Mouse (Mus musculus): ENCODE data around the gene Ccdc105. TPM values are rescaled to one million over a fixed set of nuclear protein-coding genes. Genes with fewer than 3 reads are reported as not detected.

Gene Ccdc105
- polyA plus RNA-seq (2012; rRNA removed): not detected in 2 replicates

DNA sequence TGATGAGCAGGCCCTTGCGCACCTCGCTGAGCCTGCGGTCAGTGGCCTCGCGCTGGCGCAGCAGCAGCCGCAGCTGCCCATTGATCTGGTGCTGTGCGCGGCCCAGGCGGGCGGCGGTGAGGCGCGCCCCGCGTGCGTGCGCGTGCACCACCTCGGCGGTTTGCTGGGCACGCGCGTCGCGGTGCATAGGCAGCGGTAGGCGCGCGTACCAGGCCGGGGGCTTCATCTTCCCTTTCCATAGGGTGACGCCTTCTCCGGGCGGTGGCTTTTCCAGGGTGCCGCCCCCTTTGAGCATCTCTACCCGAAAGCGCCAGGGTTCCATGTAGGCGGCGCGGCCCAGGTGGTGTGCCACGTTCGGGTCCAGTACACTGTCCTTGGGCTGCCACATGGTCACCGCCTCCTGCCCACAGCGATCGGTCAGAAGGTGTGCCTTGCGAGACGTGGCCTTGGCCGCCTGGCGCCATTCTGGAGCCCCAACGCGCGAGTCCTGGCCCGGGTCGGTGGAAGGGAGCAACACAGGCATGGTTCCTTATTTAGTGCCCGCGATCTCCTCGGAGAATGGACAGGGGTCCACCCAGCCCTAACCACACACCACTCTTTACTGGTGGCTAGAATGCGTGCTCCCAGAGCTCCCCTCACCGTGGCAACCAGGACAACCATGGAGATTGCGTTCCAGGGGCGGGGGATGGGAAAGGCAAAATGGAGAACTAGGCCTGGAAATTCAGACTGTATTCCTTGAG is at the start of gene Ccdc105:
Gene Ccdc105, minus strand, starts transcription at position 614 of the 740 bp plus-strand sequence.
- Histone ChIP-seq H3K4me1 (ENCODE audit: control insufficient read depth, insufficient read depth, low read length) (no peaks in the 10 kb centered on the region), H3K27me3 (replicated peaks; ENCODE audit: control insufficient read depth, insufficient read depth, low read length) (no peaks in the 10 kb centered on the region), H3K36me3 (ENCODE audit: control insufficient read depth, insufficient read depth, low read length) (no peaks in the 10 kb centered on the region), H3K27ac (ENCODE audit: insufficient read depth, low read depth, low read length) (no peak within 1 kb of the TSS), H3K4me3 (ENCODE audit: insufficient read depth, low read depth, low read length) (peak within 1 kb of the TSS; percentile 32)
- peak; percentile 2 for DNase-seq
- TF ChIP-seq CTCF (conservative IDR thresholded peaks at IDR 0.05; ENCODE audit: insufficient read depth, insufficient read length, low read depth, low read length) (no peak), POLR2A (IDR thresholded peaks at IDR 0.05; ENCODE audit: low read depth, low read length) (no peak)
- 3% methylated on average over 61 of the region's 61 CpGs for WGBS

DNA sequence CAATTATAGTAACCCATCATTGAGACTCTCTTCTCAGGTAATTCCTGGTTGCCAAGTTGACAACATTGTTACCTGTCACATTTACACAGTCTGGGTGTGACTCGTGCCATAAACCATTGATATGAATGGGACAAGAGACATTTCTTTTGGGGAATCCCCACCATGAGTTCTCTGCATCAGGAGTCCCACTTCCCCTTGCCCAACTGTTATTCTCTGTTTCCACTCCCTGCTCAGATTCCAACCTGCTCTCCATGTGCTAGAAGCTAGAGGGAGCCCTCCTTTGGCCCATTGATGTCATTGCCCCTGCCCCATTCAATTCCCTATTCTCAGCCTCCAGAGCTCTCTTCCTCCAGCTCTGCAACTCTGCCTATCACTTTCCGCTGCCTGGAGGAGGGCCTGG is 48.6 kb upstream of the Ccdc105 start:
- WGBS: 82% methylated on average over 2 of the region's 2 CpGs
- no peak overlapping the region for H3K4me3 ChIP-seq (ENCODE audit: insufficient read depth, low read depth, low read length)
- H3K27ac ChIP-seq (ENCODE audit: insufficient read depth, low read depth, low read length): no peak overlapping the region
- H3K4me1 ChIP-seq (ENCODE audit: control insufficient read depth, insufficient read depth, low read length): no peaks in the 10 kb centered on the region
- H3K27me3 ChIP-seq (replicated peaks; ENCODE audit: control insufficient read depth, insufficient read depth, low read length): no peaks in the 10 kb centered on the region
- no peak for DNase-seq
- TF ChIP-seq CTCF (conservative IDR thresholded peaks at IDR 0.05; ENCODE audit: insufficient read depth, insufficient read length, low read depth, low read length): no peak
- no peak for TF ChIP-seq POLR2A (IDR thresholded peaks at IDR 0.05; ENCODE audit: low read depth, low read length)
- no peaks in the 10 kb centered on the region for H3K36me3 ChIP-seq (ENCODE audit: control insufficient read depth, insufficient read depth, low read length)

DNA sequence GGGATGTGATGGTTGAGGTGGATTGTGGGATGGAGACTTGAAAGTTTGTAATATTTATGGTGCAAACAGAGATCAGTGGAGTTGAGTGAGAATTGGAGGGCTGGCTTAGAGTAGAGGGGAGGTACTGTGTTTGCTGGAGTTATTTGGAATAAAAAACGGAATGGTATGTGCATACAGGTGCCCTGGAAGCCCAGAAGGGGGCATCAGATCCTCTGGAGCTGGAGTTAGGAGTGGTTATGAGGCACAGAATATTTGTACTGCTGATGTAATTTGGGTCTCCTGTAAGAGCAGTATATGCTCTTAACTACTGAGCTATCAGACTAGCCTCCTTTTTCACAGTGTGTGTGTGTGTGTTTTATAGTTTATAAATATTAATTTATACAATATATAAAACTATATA is 37.7 kb upstream of the Ccdc105 start:
- H3K4me3 ChIP-seq (ENCODE audit: insufficient read depth, low read depth, low read length): no peak overlapping the region
- WGBS: 50% methylated on average over 1 of the region's 1 CpGs
- H3K27me3 ChIP-seq (replicated peaks; ENCODE audit: control insufficient read depth, insufficient read depth, low read length): no peaks in the 10 kb centered on the region
- no peaks in the 10 kb centered on the region for H3K4me1 ChIP-seq (ENCODE audit: control insufficient read depth, insufficient read depth, low read length)
- DNase-seq: no peak
- no peaks in the 10 kb centered on the region for H3K36me3 ChIP-seq (ENCODE audit: control insufficient read depth, insufficient read depth, low read length)
- TF ChIP-seq CTCF (conservative IDR thresholded peaks at IDR 0.05; ENCODE audit: insufficient read depth, insufficient read length, low read depth, low read length) (no peak), POLR2A (IDR thresholded peaks at IDR 0.05; ENCODE audit: low read depth, low read length) (no peak)
- no peak overlapping the region for H3K27ac ChIP-seq (ENCODE audit: insufficient read depth, low read depth, low read length)

DNA sequence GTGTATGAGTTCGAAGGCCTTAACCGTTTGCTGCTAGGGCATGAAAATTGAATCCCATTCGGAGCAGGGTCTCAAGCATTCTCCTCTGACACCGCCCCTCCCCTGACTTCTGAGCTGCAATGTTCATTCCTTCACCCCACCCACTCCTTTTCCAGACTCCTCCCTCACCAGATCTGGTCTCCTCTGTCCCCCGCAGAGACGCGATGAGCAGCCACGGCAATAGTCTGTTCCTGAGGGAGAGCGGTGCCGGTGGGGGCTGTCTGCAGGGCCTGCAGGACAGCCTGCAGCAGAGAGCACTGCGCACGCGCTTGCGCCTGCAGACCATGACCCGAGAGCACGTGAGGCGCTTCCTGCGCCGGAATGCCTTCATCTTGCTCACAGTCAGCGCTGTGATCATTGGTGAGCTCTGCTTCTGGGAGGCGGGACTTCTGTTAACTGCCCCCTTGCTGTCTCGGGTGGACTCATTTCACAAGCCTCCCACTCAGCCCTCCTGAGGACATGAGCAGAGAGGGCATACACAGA is 34.8 kb upstream of the Ccdc105 start:
- WGBS: 4% methylated on average over 22 of the region's 22 CpGs
- no peak overlapping the region for H3K27ac ChIP-seq (ENCODE audit: insufficient read depth, low read depth, low read length)
- no peaks in the 10 kb centered on the region for H3K27me3 ChIP-seq (replicated peaks; ENCODE audit: control insufficient read depth, insufficient read depth, low read length)
- DNase-seq: peak; percentile 77
- no peaks in the 10 kb centered on the region for H3K36me3 ChIP-seq (ENCODE audit: control insufficient read depth, insufficient read depth, low read length)
- H3K4me1 ChIP-seq (ENCODE audit: control insufficient read depth, insufficient read depth, low read length): no peaks in the 10 kb centered on the region
- TF ChIP-seq CTCF (conservative IDR thresholded peaks at IDR 0.05; ENCODE audit: insufficient read depth, insufficient read length, low read depth, low read length) (no peak), POLR2A (IDR thresholded peaks at IDR 0.05; ENCODE audit: low read depth, low read length) (no peak)
- H3K4me3 ChIP-seq (ENCODE audit: insufficient read depth, low read depth, low read length): peak overlapping the region; percentile 66

DNA sequence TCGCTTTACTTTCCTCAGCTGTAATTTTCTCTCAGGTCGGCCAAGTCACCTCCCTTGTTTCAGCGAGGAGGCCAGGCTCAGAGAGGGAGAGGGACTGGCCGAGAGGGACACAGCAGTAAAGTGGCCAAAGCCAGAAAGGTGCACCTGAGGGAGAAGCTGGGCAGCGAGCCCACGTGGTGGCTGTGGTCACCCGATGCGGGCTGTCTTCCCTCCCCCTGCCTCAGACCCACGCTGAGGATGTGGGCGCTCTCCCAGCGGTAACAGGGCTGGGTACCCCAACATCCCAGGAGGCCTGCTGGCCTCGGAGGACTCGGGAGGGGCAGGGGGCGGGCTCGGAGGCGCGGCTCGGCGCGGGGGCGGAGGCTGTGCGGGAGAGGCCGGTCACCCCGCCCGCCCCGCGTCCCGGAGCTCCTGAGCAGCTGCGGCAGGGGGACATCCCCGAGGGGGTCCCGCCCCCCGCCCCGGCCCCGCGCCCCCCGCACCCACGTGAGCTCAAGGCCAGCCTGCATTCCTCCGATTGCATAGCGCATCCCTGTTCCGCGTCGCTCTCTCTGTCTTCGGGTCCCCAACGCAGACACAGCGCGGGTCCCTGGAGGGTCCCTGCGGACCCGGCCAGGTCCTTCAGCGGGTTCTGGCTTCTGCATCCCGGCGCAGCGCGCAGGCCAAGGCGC is 27.3 kb upstream of the Ccdc105 start, which contains the start of gene Slc1a6:
Gene Slc1a6, plus strand, starts transcription at position 516 of the 671 bp plus-strand sequence.
- Histone ChIP-seq H3K27me3 (replicated peaks; ENCODE audit: control insufficient read depth, insufficient read depth, low read length) (no peaks in the 10 kb centered on the region; the same call in 1 of the 2 replicates), H3K4me1 (ENCODE audit: control insufficient read depth, insufficient read depth, low read length) (no peaks in the 10 kb centered on the region), H3K4me3 (ENCODE audit: insufficient read depth, low read depth, low read length) (peak within 1 kb of the TSS; percentile 59), H3K36me3 (ENCODE audit: control insufficient read depth, insufficient read depth, low read length) (no peaks in the 10 kb centered on the region), H3K27ac (ENCODE audit: insufficient read depth, low read depth, low read length) (no peak within 1 kb of the TSS)
- TF ChIP-seq POLR2A (IDR thresholded peaks at IDR 0.05; ENCODE audit: low read depth, low read length) (no peak), CTCF (conservative IDR thresholded peaks at IDR 0.05; ENCODE audit: insufficient read depth, insufficient read length, low read depth, low read length) (no peak)
- peak; percentile 2 for DNase-seq
- WGBS: 1% methylated on average over 54 of the region's 54 CpGs

DNA sequence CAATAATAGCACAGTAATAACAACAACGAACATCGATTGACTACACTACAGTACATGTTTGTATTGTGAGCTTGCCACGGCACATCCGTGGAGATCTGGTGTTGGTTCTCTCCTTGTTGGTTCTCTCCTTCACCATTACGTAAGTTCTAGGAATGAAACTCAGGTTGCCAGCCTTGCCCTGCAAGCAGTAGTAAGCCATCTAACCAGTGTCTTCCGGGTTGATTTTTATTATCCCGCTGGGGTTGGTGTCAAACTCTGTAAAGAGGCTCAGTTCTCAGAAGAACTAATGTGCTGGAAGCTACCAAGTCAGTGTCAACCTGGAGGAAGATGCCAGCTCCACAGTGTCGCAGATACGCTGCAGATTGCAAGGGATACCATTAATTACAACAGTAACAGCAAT is 26.7 kb upstream of the Ccdc105 start:
- TF ChIP-seq POLR2A (IDR thresholded peaks at IDR 0.05; ENCODE audit: low read depth, low read length): no peak
- no peak for TF ChIP-seq CTCF (conservative IDR thresholded peaks at IDR 0.05; ENCODE audit: insufficient read depth, insufficient read length, low read depth, low read length)
- no peaks in the 10 kb centered on the region for H3K36me3 ChIP-seq (ENCODE audit: control insufficient read depth, insufficient read depth, low read length)
- DNase-seq: no peak
- no peak overlapping the region for H3K27ac ChIP-seq (ENCODE audit: insufficient read depth, low read depth, low read length)
- no peaks in the 10 kb centered on the region; the same call in 1 of the 2 replicates for H3K27me3 ChIP-seq (replicated peaks; ENCODE audit: control insufficient read depth, insufficient read depth, low read length)
- H3K4me1 ChIP-seq (ENCODE audit: control insufficient read depth, insufficient read depth, low read length): no peaks in the 10 kb centered on the region
- H3K4me3 ChIP-seq (ENCODE audit: insufficient read depth, low read depth, low read length): peak overlapping the region; percentile 59
- 47% methylated on average over 9 of the region's 9 CpGs for WGBS

DNA sequence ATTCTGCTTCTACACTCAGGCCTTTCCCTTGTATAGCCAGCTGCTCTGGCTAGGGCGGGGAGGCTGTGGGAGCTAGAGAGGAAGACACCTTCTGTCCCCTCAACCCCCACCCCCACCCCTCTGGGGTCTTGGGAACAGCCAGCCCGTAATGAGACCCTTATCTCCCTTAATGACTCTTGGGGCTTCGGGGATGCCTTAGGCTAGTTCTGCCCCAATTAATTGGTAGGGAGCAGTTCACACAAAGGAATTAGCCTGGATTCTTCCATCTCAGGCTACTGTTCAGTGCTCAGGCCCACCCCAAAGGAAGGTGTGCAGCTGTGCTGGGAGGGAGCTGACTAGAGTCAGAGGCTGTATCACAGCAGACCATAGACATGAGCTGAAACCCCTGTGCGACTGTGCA is 23.0 kb upstream of the Ccdc105 start:
- H3K27ac ChIP-seq (ENCODE audit: insufficient read depth, low read depth, low read length): no peak overlapping the region
- no peak overlapping the region for H3K4me3 ChIP-seq (ENCODE audit: insufficient read depth, low read depth, low read length)
- TF ChIP-seq CTCF (conservative IDR thresholded peaks at IDR 0.05; ENCODE audit: insufficient read depth, insufficient read length, low read depth, low read length) (no peak), POLR2A (IDR thresholded peaks at IDR 0.05; ENCODE audit: low read depth, low read length) (no peak)
- H3K27me3 ChIP-seq (replicated peaks; ENCODE audit: control insufficient read depth, insufficient read depth, low read length): no peaks in the 10 kb centered on the region; the same call in 1 of the 2 replicates
- DNase-seq: no peak
- no peaks in the 10 kb centered on the region for H3K4me1 ChIP-seq (ENCODE audit: control insufficient read depth, insufficient read depth, low read length)
- 55% methylated on average over 4 of the region's 4 CpGs for WGBS
- no peaks in the 10 kb centered on the region for H3K36me3 ChIP-seq (ENCODE audit: control insufficient read depth, insufficient read depth, low read length)
